Mouse (Mus musculus): ENCODE measurements at regions not wholly inside any gene's neighbourhood (a gene's known extent, or its start where the extent isn't known, plus 50 kb on each side); places are given as distances from the start of the nearest gene placed in this dataset.

GRCm38 (mm10) chr9:46760247-46760646 lies 238.3 kb upstream of the Gm4791 start:
- no peak overlapping the region for H3K9ac ChIP-seq
- no peaks in the 10 kb centered on the region for H3K4me1 ChIP-seq (ENCODE audit: insufficient read depth)
- DNase-seq (no peak), ATAC-seq (ENCODE audit: insufficient read depth) (no peak)
- H3K27ac ChIP-seq (ENCODE audit: low read depth) = no peak overlapping the region
- H3K9me3 ChIP-seq (ENCODE audit: low read depth, low read length) = no peaks in the 10 kb centered on the region
- H3K36me3 ChIP-seq (ENCODE audit: insufficient read depth) = no peaks in the 10 kb centered on the region
- 71% methylated on average over 4 of the region's 4 CpGs for WGBS
- H3K4me3 ChIP-seq (ENCODE audit: low read depth, low read length) = no peak overlapping the region
- H3K4me2 ChIP-seq = no peak overlapping the region
- H3K27me3 ChIP-seq (ENCODE audit: insufficient read depth, low read length) = no peaks in the 10 kb centered on the region
- no peak for TF ChIP-seq CTCF (IDR thresholded peaks at IDR 0.05; ENCODE audit: low read depth)

DNA sequence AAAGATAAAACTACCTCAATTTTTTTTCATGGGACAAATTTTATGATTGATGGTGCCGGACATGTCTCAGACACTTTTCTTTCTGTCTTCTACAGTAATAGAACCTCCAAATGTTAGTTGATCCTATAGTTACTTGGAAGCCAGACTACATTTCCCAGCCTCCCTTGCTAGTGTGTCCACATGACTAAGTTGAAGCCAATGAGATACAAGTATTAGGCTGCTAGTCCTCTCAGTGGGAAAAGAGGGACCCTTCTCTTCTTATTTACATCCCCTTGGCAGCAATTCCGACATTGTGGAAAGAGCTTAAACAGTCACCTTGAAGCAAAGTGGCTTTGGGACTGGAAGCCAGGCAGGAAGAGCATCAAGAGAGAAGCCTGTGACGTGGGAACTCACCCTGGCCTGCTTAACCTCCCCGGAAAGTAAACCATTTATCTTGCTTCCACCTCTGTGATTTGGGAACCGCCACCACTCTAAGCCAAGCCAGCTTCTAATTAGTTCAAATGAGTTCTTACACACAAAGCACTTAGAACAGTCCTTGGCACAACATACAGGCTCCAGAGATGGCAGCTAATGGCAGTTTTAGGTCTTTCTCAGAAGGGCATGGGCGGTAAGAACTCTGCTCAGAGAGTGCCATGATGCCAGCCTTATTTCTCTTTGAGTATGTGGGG lies 241.4 kb upstream of the Gm4791 start:
- WGBS = 69% methylated on average over 6 of the region's 6 CpGs
- Histone ChIP-seq H3K27me3 (ENCODE audit: insufficient read depth, low read length) (no peaks in the 10 kb centered on the region), H3K4me2 (no peak overlapping the region), H3K27ac (ENCODE audit: low read depth) (no peak overlapping the region), H3K4me1 (ENCODE audit: insufficient read depth) (no peaks in the 10 kb centered on the region), H3K4me3 (ENCODE audit: low read depth, low read length) (no peak overlapping the region), H3K9me3 (ENCODE audit: low read depth, low read length) (no peaks in the 10 kb centered on the region), H3K36me3 (ENCODE audit: insufficient read depth) (no peaks in the 10 kb centered on the region), H3K9ac (no peak overlapping the region)
- ATAC-seq (ENCODE audit: insufficient read depth) (no peak), DNase-seq (no peak)
- TF ChIP-seq CTCF (IDR thresholded peaks at IDR 0.05; ENCODE audit: low read depth) = no peak

GRCm38 (mm10) chr9:46751981-46752380 lies 246.6 kb upstream of the Gm4791 start:
- H3K4me1 ChIP-seq (ENCODE audit: insufficient read depth) = no peaks in the 10 kb centered on the region
- no peak overlapping the region for H3K4me2 ChIP-seq
- ATAC-seq (ENCODE audit: insufficient read depth) (no peak), DNase-seq (no peak)
- H3K27ac ChIP-seq (ENCODE audit: low read depth) = no peak overlapping the region
- H3K9ac ChIP-seq = no peak overlapping the region
- no peak for TF ChIP-seq CTCF (IDR thresholded peaks at IDR 0.05; ENCODE audit: low read depth)
- 48% methylated on average over 5 of the region's 5 CpGs for WGBS
- no peaks in the 10 kb centered on the region for H3K9me3 ChIP-seq (ENCODE audit: low read depth, low read length)
- no peaks in the 10 kb centered on the region for H3K27me3 ChIP-seq (ENCODE audit: insufficient read depth, low read length)
- no peaks in the 10 kb centered on the region for H3K36me3 ChIP-seq (ENCODE audit: insufficient read depth)
- no peak overlapping the region for H3K4me3 ChIP-seq (ENCODE audit: low read depth, low read length)

- 75% methylated on average over 6 of the region's 6 CpGs for WGBS
- ATAC-seq (ENCODE audit: insufficient read depth) (no peak), DNase-seq (no peak)
These were observed 249.1 kb upstream of the Gm4791 start for GRCm38 (mm10) chr9:46749441-46749840.

DNA sequence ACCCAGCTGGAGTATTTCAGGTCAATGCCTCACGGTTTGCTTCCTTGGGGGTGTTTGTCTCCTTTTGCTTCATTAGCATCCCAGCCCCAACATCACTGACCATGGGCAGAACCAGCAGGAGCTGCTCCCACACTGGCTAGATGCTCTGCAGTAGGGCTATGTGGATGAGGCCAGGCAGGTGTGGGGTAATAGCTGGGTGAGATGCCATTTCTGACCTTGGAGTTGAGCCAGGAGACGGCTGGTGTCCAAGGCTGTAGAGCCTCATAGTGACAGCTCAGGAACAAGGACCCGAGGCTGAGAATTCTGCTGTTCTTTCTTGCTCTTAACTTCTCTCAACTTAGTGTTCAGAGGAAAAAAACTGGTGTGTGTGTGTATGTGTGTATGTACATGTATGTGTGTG lies 252.3 kb upstream of the Gm4791 start:
- TF ChIP-seq CTCF (IDR thresholded peaks at IDR 0.05; ENCODE audit: low read depth) = no peak
- Histone ChIP-seq H3K4me2 (no peak overlapping the region), H3K9me3 (ENCODE audit: low read depth, low read length) (no peaks in the 10 kb centered on the region), H3K4me3 (ENCODE audit: low read depth, low read length) (no peak overlapping the region), H3K4me1 (ENCODE audit: insufficient read depth) (no peaks in the 10 kb centered on the region), H3K9ac (no peak overlapping the region; the same call in 1 of the 2 replicates), H3K27ac (ENCODE audit: low read depth) (no peak overlapping the region), H3K36me3 (ENCODE audit: insufficient read depth) (no peaks in the 10 kb centered on the region), H3K27me3 (ENCODE audit: insufficient read depth, low read length) (no peaks in the 10 kb centered on the region)
- WGBS = 52% methylated on average over 3 of the region's 3 CpGs
- DNase-seq (no peak), ATAC-seq (ENCODE audit: insufficient read depth) (no peak)

More at GRCm38 (mm10) chr9:46749441-46749840, 249.1 kb upstream of the Gm4791 start:
- Histone ChIP-seq H3K27ac (ENCODE audit: low read depth) (no peak overlapping the region), H3K36me3 (ENCODE audit: insufficient read depth) (no peaks in the 10 kb centered on the region), H3K27me3 (ENCODE audit: insufficient read depth, low read length) (no peaks in the 10 kb centered on the region), H3K9me3 (ENCODE audit: low read depth, low read length) (no peaks in the 10 kb centered on the region), H3K4me3 (ENCODE audit: low read depth, low read length) (no peak overlapping the region), H3K4me1 (ENCODE audit: insufficient read depth) (no peaks in the 10 kb centered on the region), H3K4me2 (no peak overlapping the region), H3K9ac (no peak overlapping the region)
- no peak for TF ChIP-seq CTCF (IDR thresholded peaks at IDR 0.05; ENCODE audit: low read depth)

GRCm38 (mm10) chr9:46740496-46740895 lies 258.0 kb upstream of the Gm4791 start:
- ATAC-seq (ENCODE audit: insufficient read depth) = no peak
- H3K4me1 ChIP-seq (ENCODE audit: insufficient read depth) = no peaks in the 10 kb centered on the region

GRCm38 (mm10) chr9:46739341-46739740 lies 259.2 kb upstream of the Gm4791 start:
- Histone ChIP-seq H3K9ac (no peak overlapping the region), H3K4me3 (ENCODE audit: low read depth, low read length) (no peak overlapping the region), H3K27me3 (ENCODE audit: insufficient read depth, low read length) (no peaks in the 10 kb centered on the region), H3K36me3 (ENCODE audit: insufficient read depth) (no peaks in the 10 kb centered on the region), H3K4me2 (no peak overlapping the region), H3K9me3 (ENCODE audit: low read depth, low read length) (no peaks in the 10 kb centered on the region), H3K27ac (ENCODE audit: low read depth) (no peak overlapping the region), H3K4me1 (ENCODE audit: insufficient read depth) (no peaks in the 10 kb centered on the region)
- 56% methylated on average over 3 of the region's 3 CpGs for WGBS
- no peak for TF ChIP-seq CTCF (IDR thresholded peaks at IDR 0.05; ENCODE audit: low read depth)
- ATAC-seq (ENCODE audit: insufficient read depth) (no peak), DNase-seq (no peak)

More at GRCm38 (mm10) chr9:46740496-46740895, 258.0 kb upstream of the Gm4791 start:
- Histone ChIP-seq H3K4me2 (no peak overlapping the region), H3K9ac (no peak overlapping the region), H3K27me3 (ENCODE audit: insufficient read depth, low read length) (no peaks in the 10 kb centered on the region), H3K4me3 (ENCODE audit: low read depth, low read length) (no peak overlapping the region), H3K36me3 (ENCODE audit: insufficient read depth) (no peaks in the 10 kb centered on the region), H3K9me3 (ENCODE audit: low read depth, low read length) (no peaks in the 10 kb centered on the region), H3K27ac (ENCODE audit: low read depth) (no peak overlapping the region)
- no peak for DNase-seq
- TF ChIP-seq CTCF (IDR thresholded peaks at IDR 0.05; ENCODE audit: low read depth) = no peak
- WGBS = 68% methylated on average over 4 of the region's 4 CpGs

Measured in lung, embryonic 14.5 days (tissue).